Mouse (Mus musculus): ENCODE results near the gene Col4a1.

Col4a1 gene

GRCm38 (mm10) chr8:11331561-11331960, 18.9 kb upstream of the Col4a1 start:
- no peak for DNase-seq (ENCODE audit: low read depth, low spot score)

DNA sequence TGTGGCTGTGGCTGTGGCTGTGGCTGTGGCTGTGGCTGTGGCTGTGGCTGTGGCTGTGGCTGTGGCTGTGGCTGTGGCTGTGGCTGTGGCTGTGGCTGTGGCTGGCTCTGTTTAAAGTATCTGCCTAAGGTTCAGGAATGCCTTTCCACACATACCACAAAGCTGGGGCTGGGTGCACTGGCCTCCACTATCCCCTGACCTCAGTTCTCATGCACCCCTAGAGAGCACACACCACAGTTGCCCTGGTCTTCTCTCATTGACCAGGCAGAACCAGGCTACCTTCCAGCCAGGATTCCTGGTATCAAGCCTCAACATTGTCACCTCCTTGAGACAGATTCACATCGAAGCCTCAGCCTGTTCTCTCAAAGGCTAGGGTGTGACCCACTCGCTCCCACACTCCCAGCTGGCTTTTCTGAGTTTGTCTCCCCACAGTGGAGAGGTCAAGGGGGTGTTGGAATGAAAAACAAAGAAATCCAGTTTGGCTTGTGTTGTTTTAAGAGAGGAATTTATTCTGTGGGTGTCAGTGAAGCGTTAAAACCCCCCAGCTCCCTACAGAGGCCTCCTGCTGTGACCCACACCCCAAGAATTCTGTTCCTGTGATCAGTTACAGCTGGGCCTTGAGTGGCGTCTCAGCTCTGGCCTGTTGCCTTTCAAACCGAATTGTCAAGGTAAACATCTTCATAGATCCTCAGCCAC, 15.2 kb upstream of the Col4a1 start:
- no peak for DNase-seq (ENCODE audit: low read depth, low spot score)

DNA sequence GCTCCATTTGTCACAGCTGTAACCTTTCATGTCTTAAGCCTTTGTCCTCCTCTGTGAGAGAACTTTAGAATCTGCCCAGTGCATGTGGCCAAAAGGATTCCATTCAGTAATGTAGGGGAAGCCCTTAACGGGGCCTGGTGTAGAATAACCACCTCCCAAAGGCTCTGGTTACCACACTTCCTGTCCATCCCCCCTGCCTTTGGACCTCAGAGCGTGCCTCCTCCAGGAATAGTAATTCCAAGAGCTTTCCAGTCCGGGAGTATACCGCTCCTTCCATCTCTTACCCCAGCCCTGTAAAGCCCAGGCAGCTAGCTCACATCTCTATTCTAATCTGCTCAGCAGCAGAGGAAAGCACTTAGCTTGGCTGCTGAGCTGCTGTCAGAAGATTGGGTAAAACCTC, 14.7 kb upstream of the Col4a1 start:
- DNase-seq (ENCODE audit: low read depth, low spot score): no peak

DNA sequence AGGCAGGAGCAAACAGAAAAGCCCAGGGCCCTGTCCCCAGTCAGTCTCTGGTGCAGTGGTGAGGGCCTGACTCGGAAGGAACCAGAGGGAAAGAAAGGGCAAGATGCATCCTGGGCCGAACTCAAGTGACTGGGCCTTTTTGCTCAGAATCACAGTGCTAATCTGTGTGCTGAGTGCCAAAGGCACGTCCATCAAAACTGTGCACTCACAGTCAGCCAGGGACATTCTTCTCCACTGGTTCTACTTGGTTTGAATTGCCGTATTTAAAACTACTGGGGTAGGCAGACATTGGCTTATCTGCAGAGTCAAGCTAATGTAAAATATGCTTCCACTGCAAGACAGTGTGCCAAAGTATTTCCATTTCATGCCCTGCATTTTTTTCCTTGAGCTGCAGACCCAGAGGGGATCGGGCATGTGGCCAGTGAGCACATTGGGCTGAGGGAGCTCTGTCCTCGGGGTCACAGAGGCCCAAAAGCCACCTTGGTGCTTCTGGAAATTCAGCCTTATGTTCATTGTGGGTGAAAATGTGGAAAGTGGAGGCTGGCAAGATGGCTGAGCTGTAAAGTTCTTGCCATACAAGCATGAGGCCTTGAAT, 12.3 kb upstream of the Col4a1 start:
- no peak for DNase-seq (ENCODE audit: low read depth, low spot score)

GRCm38 (mm10) chr8:11323681-11324080, 11.1 kb upstream of the Col4a1 start:
- no peak for DNase-seq (ENCODE audit: low read depth, low spot score)

DNA sequence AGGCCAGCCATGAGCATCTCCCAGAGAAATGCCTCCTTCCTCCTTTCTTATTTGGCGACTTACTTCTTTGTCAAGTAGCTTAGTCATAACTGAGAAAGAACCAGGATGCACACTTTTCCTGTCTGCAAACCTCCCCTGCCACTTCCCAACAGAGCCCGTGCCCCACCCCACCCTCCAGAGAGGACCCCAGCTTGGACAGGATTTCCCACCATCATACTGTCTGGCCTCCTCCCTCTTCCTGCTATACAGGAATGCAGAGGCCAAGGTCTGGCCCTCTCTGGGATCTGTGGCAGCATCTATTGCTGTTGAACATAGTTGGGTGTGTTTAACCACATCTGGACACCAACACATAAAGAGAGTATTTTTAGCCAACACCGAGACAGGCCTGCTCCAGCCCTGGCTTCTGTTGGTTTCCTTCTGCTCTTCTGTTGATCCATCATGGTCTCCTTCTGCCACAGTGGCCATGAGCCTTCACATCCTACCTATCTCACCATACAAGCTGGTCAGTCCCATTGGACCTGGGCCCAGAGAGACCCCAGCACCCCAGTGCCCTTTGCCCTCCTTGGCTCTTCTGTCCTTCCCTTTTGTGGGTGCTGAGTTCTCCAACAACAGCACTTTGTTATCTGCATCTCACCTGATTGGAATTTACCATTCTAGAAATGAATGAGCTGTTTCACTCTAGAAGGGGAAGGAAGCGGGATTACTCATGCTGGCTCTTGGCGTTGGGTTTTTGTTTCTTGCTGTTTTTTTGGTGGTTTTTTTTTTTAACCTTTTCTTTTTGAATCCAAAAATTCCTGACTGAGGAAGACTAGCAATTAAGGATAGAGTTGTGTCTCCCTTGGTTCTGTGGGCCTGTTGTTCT, 10.3 kb upstream of the Col4a1 start:
- DNase-seq (ENCODE audit: low read depth, low spot score): no peak

DNA sequence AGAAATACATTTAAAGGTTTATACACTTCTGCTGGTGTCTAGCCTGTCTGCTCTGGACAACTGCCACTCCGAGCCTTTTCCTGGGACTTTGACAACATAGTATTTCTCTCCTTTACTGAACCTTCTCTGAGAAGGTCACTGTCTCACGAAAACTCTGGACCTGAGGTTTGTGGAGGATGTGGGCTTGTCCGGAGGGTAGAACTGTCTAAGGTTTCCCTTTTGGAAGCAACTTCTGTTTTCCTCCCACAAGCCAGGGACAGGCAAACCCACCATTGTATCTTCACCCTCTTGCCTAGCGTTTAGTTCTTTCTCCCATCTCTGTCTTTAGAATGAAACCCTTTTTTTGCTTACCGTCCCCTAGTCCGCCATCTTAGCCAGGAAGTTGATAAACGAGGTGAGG, 9.2 kb upstream of the Col4a1 start:
- DNase-seq (ENCODE audit: low read depth, low spot score): no peak

- no peak for DNase-seq (ENCODE audit: low read depth, low spot score)
Observed at GRCm38 (mm10) chr8:11319405-11319804, 6.8 kb upstream of the Col4a1 start.

GRCm38 (mm10) chr8:11316118-11316517, 3.5 kb upstream of the Col4a1 start:
- DNase-seq (ENCODE audit: low read depth, low spot score): no peak

DNA sequence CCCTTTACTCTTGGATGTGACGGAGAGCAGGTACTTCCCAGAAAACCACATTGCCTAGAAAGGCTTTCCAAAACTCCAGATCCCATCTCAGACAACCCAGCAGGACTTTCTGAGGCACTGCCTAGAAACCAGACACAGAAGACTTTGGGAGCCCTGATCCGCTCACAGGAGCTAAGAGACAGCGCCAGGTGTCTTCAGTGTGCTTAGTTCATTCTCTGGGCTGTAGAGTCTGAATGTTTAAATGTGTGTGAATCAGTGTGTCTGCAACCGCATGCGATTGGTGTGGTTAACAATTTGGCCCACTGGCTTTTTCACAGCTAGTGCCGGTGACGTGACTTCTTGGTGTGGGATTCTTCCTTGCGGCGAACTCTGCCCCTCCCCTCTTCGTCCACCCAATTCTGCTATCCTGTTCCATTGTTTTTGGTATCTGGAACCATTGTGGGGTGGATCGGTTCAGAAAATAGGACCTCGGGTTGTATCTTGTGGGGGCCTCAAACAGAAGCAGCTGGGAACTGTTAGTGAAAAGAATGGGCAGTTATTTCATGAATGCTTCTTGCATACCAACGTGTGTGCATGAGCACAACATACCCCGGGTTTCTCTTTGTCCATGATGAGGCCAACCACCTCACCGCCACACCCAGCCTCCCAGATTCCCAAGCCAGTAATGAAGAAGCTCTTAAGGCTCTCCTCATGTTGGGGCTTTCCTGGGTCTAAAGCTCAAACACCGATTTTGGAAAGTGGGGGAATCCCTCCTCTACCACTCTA, 2.7 kb upstream of the Col4a1 start:
- no peak for DNase-seq (ENCODE audit: low read depth, low spot score)

DNA sequence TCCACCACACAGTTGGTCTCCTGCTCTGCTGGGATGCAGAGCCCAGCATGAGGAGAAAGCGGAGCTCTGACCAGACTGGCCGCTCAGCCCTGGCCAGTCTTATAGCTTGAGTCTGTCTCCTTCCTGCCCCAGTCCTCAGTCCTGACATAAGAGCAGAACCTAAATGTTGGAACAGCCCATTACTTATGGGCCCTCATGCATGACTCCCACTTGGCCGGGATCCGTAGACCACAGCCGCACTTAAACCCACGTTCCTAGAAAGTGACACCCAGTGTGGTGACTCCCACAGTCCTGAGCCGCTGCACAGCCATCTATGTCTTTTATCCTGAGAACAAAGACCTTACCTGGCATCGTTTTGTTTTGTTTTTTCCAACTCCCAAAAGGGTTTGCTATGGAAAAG, 2.0 kb upstream of the Col4a1 start:
- DNase-seq (ENCODE audit: low read depth, low spot score): no peak

GRCm38 (mm10) chr8:11313176-11314111, 818 bp upstream of the Col4a1 start:
- DNase-seq (ENCODE audit: low read depth, low spot score): no peak

DNA sequence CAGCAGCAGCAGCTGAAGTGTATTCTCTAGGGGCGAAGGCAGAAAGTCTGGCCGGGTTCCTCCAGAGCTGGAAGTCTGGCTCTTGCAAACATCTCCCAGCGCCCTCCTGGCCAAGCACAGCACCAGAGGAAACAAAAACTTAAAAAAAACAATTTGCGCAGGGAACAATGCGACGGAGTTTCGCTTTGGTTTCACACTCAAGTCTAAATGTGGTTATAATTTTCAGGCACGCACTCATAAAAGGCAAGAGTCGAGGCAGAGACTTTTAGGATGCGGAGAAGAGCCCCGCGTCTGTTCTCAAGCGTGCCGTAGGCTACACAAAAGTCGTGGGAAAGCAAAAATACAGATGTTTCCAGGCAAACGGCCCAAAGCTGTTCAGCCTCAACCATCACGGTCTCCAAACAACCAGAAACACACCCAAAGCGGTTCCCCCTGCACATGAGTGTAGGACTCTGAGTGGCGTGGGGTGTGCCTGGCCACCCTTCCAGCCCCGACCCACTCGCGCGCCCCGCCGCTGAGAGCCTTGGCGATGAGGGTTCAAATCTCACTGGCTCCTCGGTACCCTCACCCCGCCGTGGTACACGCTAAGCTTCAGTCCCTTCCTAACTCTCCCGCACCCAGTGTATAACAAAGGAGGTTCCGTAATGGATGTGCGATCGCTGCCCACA, 811 bp downstream of the Col4a1 start:
- DNase-seq (ENCODE audit: low read depth, low spot score): no peak

DNA sequence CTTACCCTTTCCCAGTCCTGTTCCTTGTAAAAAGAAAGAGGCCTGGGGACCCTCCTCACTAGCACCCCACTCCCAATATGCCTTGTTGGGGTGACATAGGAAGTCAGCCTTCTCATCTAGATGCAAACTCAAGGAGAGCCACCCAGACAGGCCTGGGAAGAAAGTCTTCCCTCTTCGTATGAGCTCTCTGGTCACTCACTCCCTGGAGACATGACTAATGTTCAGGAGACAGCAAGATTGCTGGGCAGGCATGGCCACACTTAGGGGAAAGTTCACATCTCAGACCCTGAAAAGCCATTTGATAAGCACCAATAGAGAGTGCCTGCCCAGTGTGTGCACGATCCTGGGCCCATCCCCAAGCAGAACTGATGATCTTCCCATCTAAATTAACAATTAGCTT, 2.6 kb downstream of the Col4a1 start:
- no peak for DNase-seq (ENCODE audit: low read depth, low spot score)

GRCm38 (mm10) chr8:11309226-11309625, 3.4 kb downstream of the Col4a1 start:
- DNase-seq (ENCODE audit: low read depth, low spot score): no peak

DNA sequence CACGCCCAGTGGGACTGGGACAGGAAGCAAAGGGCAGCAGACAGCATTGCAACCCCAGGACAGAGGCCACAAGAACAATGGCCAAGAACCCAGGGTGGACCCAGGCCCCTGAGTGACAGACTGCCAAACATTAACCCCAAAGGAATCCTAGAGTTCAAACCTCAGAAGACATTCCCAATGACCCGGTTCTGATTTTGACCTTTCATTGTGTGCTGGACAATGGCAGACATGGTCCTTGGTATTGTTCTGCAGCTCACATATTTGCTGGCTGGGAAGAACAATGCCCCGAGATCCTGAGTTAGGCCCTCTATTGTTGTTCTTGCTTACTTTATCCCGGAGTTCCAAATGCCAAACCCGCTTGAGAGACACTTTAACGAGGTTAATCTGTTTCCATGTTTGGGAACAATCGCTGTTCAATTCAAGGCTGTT, 4.0 kb downstream of the Col4a1 start:
- no peak for DNase-seq (ENCODE audit: low read depth, low spot score)

GRCm38 (mm10) chr8:11307451-11307850, 5.2 kb downstream of the Col4a1 start:
- DNase-seq (ENCODE audit: low read depth, low spot score): no peak

DNA sequence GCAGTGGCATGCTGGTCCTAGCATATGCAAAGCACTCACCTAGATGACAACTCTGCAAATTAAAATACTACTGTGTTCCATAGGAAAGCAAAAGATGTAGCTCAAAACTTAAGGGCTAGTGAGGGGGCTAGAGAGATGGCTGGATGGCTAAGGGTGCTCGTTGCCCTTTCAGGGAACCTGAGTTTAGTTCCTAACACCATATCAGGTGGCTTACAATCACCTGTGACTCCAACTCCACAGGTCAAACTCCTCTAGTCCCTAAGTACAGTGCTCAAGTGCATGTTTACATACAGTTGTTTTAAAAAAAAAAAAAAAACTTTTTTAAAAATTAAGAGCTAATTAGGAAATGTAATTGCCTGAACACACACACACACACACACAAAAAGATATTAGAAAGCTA, 7.1 kb downstream of the Col4a1 start:
- no peak for DNase-seq (ENCODE audit: low read depth, low spot score)

- DNase-seq (ENCODE audit: low read depth, low spot score): no peak
Observed at GRCm38 (mm10) chr8:11304027-11304601, 8.5 kb downstream of the Col4a1 start.

DNA sequence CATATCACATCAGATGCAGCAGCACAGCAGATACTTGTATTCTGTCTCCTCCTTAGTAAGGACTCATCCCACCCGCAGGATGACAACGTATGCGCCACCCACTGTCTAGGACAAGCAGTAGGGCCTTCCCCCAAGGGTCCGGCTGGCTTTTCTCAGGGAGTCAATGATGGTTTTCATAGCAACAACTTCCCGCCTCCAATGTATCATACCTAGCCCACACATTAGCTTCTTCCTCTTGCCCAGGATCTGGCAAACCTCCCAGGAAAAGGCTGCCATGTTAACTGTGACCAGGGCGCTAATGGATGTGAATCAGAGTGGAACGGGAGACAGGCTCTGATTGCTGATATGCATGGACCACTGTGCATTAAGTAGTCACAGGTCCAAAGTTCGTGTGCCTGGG, 12.2 kb downstream of the Col4a1 start:
- no peak for DNase-seq (ENCODE audit: low read depth, low spot score)
